Mouse (Mus musculus): ENCODE results near the gene Npsr1. TPM values are rescaled to one million over a fixed set of nuclear protein-coding genes. Genes with fewer than 3 reads are reported as not detected.

Gene Npsr1
- polyA plus RNA-seq, 1 experiment from 2014 or later = 0.17 TPM

DNA sequence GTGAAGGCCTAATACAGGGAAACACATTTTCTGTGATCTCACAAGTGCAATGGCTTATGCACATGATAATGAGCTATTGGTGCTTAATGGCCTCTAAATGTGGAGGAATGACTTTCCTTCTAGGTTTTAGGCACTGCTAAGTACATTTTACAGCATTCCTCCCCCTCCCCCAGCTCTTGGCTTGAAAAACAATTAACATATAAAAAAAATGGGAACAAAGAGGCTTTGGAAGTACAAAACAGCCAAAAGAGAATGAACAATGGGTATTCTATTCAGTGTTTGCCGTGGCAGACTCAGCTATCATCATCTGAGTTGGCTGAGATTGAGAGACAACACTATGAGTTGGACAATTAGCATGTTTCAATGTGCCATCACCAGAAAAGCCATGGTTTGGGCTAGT is 62.6 kb downstream of the Npsr1 start:
- Histone ChIP-seq H3K4me1 (peaks cover 6% of the 10 kb centered on the region; the same call in 1 of the 2 replicates), H3K27ac (replicated peaks) (no peak overlapping the region), H3K9me3 (no peaks in the 10 kb centered on the region), H3K9ac (replicated peaks) (no peak overlapping the region), H3K36me3 (no peaks in the 10 kb centered on the region), H3K27me3 (no peaks in the 10 kb centered on the region), H3K4me2 (replicated peaks) (no peak overlapping the region), H3K4me3 (no peak overlapping the region)
- no peak for ATAC-seq (replicated peaks)
- 6% methylated on average over 1 of the region's 1 CpGs for WGBS

DNA sequence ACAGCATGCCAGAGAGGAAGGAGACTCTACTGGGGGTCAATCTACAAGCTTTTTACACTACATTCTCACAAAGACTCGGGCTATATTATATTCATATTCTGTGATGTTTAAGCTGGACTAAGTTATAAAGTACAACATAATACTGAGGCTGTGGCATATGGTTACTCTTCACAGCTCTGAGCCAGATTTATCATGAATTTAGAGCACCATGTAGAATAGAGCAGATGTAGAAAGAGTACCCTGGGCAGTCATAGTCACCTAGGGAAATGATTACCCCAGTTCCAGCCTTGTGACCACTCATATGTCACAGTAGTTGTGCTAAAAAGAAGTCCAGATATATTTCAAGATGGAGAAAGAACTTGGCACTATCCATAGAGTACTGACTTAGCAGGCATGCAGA is 70.7 kb downstream of the Npsr1 start:
- Histone ChIP-seq H3K4me1 (no peaks in the 10 kb centered on the region), H3K27ac (replicated peaks) (no peak overlapping the region), H3K4me3 (no peak overlapping the region), H3K9ac (replicated peaks) (no peak overlapping the region), H3K4me2 (replicated peaks) (no peak overlapping the region), H3K36me3 (no peaks in the 10 kb centered on the region), H3K27me3 (no peaks in the 10 kb centered on the region), H3K9me3 (no peaks in the 10 kb centered on the region)
- WGBS = 81% methylated on average over 1 of the region's 1 CpGs
- no peak for ATAC-seq (replicated peaks)

DNA sequence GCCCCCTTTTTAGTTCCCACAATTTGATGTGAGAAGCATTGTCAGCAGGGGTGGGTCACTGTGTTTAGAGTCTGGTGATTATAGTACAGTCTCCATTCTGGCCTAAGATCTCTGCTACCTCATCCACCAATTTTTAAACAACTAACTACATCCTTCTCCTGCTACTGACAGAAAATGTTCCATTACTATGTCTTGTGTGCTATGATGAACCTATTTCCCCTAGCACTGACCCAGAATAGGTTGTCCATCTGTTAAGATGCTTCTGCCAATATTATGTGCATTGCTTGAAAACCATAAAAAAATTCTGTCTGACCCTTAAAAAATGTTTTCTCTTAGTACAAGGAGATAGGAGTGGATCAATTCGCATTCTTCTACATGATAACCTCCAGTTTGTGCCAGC is 72.9 kb downstream of the Npsr1 start:
- H3K27ac ChIP-seq (replicated peaks) = no peak overlapping the region
- no peaks in the 10 kb centered on the region for H3K27me3 ChIP-seq
- H3K4me1 ChIP-seq = no peaks in the 10 kb centered on the region
- WGBS = 88% methylated on average over 1 of the region's 1 CpGs
- no peak for ATAC-seq (replicated peaks)
- no peak overlapping the region for H3K4me3 ChIP-seq
- no peaks in the 10 kb centered on the region for H3K36me3 ChIP-seq
- no peaks in the 10 kb centered on the region for H3K9me3 ChIP-seq
- no peak overlapping the region for H3K4me2 ChIP-seq (replicated peaks)
- no peak overlapping the region for H3K9ac ChIP-seq (replicated peaks)

DNA sequence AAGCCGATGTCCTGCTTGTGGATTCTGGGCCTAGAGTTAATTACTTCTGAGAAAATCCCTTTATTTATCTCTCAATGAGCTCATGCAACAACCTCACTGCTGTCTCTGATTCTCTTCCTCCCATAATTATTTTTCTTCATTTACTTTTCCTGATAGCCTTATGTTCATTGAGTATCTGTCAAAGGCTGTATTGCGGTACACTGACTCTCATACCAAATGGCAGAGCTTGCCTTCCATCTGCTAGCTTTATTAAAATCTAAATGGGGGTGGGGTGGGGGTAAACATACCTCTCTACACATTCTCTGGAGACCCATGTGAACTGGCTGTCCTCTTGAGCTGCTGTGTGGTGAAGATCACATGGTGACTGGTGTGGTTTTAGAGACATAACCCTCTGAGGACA is 80.9 kb downstream of the Npsr1 start:
- Histone ChIP-seq H3K9ac (replicated peaks) (no peak overlapping the region), H3K36me3 (no peaks in the 10 kb centered on the region), H3K4me3 (no peak overlapping the region), H3K9me3 (no peaks in the 10 kb centered on the region), H3K27me3 (no peaks in the 10 kb centered on the region), H3K27ac (replicated peaks) (peak overlapping the region; percentile 76), H3K4me2 (replicated peaks) (no peak overlapping the region), H3K4me1 (no peaks in the 10 kb centered on the region)
- peak; percentile 63 for ATAC-seq (replicated peaks)
- WGBS = 49% methylated on average over 2 of the region's 2 CpGs

DNA sequence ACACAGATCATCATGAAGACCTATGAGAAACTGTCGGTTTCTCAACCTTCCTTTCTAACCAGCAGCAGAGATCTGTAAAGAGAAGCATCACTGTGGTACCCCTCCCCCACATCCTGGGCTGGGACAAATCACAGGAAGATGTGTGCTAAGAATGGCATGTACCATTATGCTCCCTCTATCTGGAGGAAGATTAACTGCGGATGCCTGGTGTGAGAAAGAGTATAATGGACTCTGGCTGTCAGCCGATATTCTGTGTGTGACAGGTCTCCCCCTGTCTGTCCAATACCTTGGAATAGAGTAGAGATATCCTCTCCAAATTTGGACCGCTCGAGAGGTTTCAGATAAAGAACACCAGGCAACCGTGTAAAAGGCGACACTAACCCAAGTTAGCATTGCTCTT is 83.1 kb downstream of the Npsr1 start:
- H3K9me3 ChIP-seq = no peaks in the 10 kb centered on the region
- H3K27ac ChIP-seq (replicated peaks) = no peak overlapping the region
- H3K27me3 ChIP-seq = no peaks in the 10 kb centered on the region
- H3K4me1 ChIP-seq = peaks cover 4% of the 10 kb centered on the region; the same call in 1 of the 2 replicates
- H3K9ac ChIP-seq (replicated peaks) = no peak overlapping the region
- H3K4me3 ChIP-seq = no peak overlapping the region
- 87% methylated on average over 7 of the region's 7 CpGs for WGBS
- H3K4me2 ChIP-seq (replicated peaks) = no peak overlapping the region
- no peak for ATAC-seq (replicated peaks)
- no peaks in the 10 kb centered on the region for H3K36me3 ChIP-seq

DNA sequence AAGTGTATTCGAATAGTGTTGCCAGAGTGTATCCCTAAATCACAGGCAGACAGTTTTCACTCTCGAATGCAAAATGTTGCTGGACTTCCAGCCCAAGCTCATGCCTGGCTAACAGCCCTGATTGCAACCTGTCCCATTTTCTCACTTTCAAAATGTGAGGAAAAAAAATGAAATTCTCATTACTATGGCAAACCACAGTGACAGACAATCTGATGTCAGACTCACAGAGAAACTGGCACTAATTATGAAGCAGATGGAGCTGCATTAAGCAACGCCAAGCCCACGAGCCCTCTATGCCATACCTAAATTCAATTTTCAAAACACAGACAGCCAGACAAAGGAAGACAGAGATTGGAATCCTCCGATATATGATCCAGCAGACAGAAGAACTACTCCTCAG is 88.5 kb downstream of the Npsr1 start:
- H3K36me3 ChIP-seq = no peaks in the 10 kb centered on the region
- H3K9me3 ChIP-seq = no peaks in the 10 kb centered on the region
- peaks cover 27% of the 10 kb centered on the region for H3K4me1 ChIP-seq
- peak; percentile 85 for ATAC-seq (replicated peaks)
- WGBS = 46% methylated on average over 5 of the region's 5 CpGs
- H3K4me3 ChIP-seq = no peak overlapping the region
- no peak overlapping the region for H3K9ac ChIP-seq (replicated peaks)
- no peaks in the 10 kb centered on the region for H3K27me3 ChIP-seq
- no peak overlapping the region for H3K4me2 ChIP-seq (replicated peaks)
- H3K27ac ChIP-seq (replicated peaks) = peak overlapping the region; percentile 90

DNA sequence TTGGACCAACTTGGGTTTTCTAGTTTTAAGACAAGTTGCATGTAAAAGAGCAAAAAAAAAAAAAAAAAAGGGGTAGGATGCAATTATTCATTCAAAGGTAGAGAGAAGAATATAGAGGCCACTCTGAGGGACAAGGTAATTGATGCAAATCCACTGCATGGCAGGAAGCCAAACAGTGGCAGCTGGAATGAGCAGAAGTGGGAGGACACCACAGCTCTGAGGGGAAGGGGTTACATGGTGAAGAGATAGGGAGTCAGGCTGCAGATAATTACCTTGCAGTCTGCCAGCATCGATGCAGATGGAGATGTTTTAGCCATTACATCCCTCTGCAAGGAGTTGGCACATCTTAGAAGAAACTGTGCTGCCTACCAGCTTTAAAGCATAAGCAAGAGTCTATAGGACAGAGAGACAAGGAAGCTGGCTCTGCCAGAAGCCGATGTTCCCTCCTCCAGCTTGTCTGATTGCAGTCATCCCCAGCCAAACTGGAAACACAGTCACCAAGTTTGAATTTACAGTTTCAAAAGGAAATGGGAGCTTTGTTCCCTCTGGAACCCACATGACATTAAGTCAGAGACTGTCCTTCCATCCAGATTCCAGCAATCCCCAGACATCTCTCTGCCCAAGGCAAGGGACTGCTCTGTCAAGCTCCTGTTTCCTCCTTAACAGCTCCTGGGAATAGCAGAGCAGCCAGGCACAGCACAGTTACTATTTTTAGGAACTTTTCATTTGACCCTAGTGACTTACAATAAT is 91.9 kb downstream of the Npsr1 start:
- Histone ChIP-seq H3K27me3 (no peaks in the 10 kb centered on the region), H3K4me2 (replicated peaks) (no peak overlapping the region), H3K36me3 (no peaks in the 10 kb centered on the region), H3K4me3 (no peak overlapping the region), H3K27ac (replicated peaks) (peak overlapping the region; percentile 85), H3K4me1 (peaks cover 27% of the 10 kb centered on the region), H3K9me3 (no peaks in the 10 kb centered on the region), H3K9ac (replicated peaks) (no peak overlapping the region)
- ATAC-seq (replicated peaks) = peak; percentile 51
- 13% methylated on average over 2 of the region's 2 CpGs for WGBS

DNA sequence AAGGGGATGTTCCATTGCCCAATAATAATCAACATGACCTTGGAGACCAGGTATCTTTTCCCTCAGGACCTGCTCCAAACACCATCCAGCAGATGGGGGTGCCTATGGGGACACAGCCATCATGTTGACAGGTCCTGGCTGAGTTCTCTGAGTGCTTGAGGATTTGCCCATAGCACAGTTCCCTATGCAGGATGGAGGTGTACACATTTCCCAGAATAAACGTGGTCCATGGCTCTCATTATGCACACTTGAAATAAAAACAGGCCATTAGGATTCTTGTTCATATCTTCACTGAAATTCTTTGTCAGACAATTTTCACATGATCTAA is 92.4 kb downstream of the Npsr1 start:
- no peaks in the 10 kb centered on the region for H3K27me3 ChIP-seq
- 23% methylated on average over 1 of the region's 1 CpGs for WGBS
- H3K36me3 ChIP-seq = no peaks in the 10 kb centered on the region
- H3K27ac ChIP-seq (replicated peaks) = peak overlapping the region; percentile 85
- no peak overlapping the region for H3K9ac ChIP-seq (replicated peaks)
- no peak overlapping the region for H3K4me3 ChIP-seq
- no peak overlapping the region for H3K4me2 ChIP-seq (replicated peaks)
- no peaks in the 10 kb centered on the region for H3K9me3 ChIP-seq
- peaks cover 27% of the 10 kb centered on the region for H3K4me1 ChIP-seq
- ATAC-seq (replicated peaks) = no peak

DNA sequence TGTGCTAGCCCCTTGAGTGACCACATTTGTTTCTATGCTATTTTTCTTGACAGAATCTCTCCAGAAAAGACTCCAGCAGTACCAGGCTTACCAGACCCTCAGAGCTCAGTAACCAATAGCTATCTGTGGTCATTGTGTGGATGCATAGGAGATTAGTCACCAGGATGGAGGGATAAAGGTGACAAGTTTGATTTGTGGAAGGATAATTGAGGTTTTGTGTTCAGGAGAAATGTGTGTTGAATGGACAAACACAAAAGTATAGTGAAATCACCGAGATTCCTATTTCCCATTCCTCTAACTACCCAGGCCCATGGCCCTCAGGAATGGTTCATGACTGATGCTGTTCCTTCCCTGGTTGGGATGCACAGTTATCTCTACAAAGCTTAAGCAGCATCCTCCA is 100.5 kb downstream of the Npsr1 start:
- no peak overlapping the region for H3K4me3 ChIP-seq
- no peaks in the 10 kb centered on the region for H3K4me1 ChIP-seq
- no peaks in the 10 kb centered on the region for H3K36me3 ChIP-seq
- H3K9me3 ChIP-seq = no peaks in the 10 kb centered on the region
- no peak overlapping the region for H3K4me2 ChIP-seq (replicated peaks)
- H3K9ac ChIP-seq (replicated peaks) = no peak overlapping the region
- H3K27ac ChIP-seq (replicated peaks) = no peak overlapping the region
- WGBS = 45% methylated on average over 1 of the region's 1 CpGs
- ATAC-seq (replicated peaks) = no peak
- no peaks in the 10 kb centered on the region for H3K27me3 ChIP-seq

DNA sequence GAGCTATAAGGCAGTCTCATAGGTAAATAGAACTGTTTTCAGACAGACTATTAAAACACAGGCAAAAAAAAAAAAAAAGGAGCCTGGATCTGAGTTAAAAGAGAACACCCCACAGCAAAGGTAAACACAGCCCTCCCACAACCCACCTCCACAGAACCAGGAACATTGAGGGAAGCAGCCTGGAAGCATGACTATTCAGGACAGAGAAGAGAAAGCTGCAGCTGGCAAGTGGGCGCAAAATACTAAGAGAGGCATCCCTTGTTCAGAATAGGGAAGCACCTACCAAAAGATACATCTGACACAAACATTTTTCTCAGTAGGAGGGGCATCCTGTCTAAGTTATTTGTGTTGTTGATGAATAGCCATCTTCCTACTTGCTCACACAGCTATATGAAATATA is 113.8 kb downstream of the Npsr1 start:
- H3K27me3 ChIP-seq = no peaks in the 10 kb centered on the region

DNA sequence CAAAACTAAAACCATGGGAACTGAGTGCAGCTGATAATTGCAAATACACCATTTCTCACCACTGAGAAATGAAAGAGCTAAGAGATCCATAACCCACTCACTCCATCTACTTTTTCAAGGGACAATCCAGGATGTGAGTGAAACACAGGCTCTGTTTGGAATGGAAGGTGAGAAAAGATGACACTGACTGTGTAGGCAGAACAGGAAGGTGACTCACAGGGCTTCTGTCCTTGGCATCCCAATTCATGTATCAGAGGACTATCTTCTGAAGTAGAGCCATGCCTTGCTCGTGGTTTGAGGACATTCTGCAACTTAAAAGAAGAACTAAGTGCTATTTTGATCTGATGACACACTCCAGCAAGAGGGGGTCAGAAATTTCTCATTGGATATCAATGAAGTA is 119.9 kb downstream of the Npsr1 start:
- H3K27me3 ChIP-seq = no peaks in the 10 kb centered on the region
- no peak overlapping the region for H3K9ac ChIP-seq (replicated peaks)
- H3K4me3 ChIP-seq = no peak overlapping the region
- WGBS = 67% methylated on average over 1 of the region's 1 CpGs
- no peak overlapping the region for H3K27ac ChIP-seq (replicated peaks)
- H3K9me3 ChIP-seq = no peaks in the 10 kb centered on the region
- no peaks in the 10 kb centered on the region for H3K4me1 ChIP-seq
- H3K36me3 ChIP-seq = no peaks in the 10 kb centered on the region
- ATAC-seq (replicated peaks) = no peak
- H3K4me2 ChIP-seq (replicated peaks) = no peak overlapping the region

More for the DNA sequence above, 113.8 kb downstream of the Npsr1 start:
- ATAC-seq (replicated peaks) = no peak
- WGBS = 96% methylated on average over 1 of the region's 1 CpGs
- H3K27ac ChIP-seq (replicated peaks) = no peak overlapping the region
- no peak overlapping the region for H3K4me3 ChIP-seq
- no peaks in the 10 kb centered on the region for H3K36me3 ChIP-seq
- H3K4me2 ChIP-seq (replicated peaks) = no peak overlapping the region
- H3K9ac ChIP-seq (replicated peaks) = no peak overlapping the region
- no peaks in the 10 kb centered on the region for H3K4me1 ChIP-seq
- no peaks in the 10 kb centered on the region for H3K9me3 ChIP-seq

DNA sequence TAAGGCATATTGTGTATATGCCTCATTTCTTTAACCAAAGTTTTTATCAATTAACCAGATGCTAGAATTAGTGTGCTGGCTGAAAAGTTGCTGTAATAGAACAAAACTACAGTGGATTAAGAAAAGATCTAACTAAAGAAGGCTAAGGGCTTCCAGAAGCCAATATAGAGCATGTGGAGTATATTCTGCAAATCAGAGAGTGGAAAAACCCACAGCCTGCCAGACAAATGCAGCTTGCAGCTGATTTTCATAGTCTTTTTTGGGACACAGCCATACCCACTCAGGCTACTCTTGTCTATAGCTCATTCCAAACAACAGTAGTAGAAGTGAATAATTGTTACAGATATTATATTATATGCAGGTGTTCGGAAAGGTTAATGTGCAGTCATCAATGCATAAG is 138.7 kb downstream of the Npsr1 start:
- Histone ChIP-seq H3K4me1 (no peaks in the 10 kb centered on the region), H3K27ac (replicated peaks) (no peak overlapping the region), H3K36me3 (no peaks in the 10 kb centered on the region), H3K9ac (replicated peaks) (no peak overlapping the region), H3K4me2 (replicated peaks) (no peak overlapping the region), H3K27me3 (no peaks in the 10 kb centered on the region), H3K9me3 (no peaks in the 10 kb centered on the region), H3K4me3 (no peak overlapping the region)
- WGBS = 91% methylated on average over 1 of the region's 1 CpGs
- ATAC-seq (replicated peaks) = no peak

DNA sequence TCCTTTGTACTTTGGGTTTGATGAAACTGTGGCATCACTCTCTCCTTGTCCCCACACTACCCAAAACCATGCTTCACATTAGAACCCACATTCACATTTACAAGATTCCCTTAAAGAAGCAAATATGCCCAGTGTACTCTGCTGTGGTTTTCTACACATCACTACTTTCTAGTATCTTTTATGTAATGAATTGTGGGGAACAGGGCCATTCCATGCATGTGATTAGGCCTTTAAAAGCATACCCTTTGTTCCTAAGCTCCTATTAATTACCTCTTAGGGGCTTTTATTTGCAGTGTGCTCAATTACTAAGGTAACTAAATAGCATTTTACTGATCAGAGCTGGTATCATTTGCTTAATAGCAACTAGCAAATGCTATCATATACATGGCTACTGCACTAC is 149.8 kb downstream of the Npsr1 start:
- no peak overlapping the region for H3K4me2 ChIP-seq (replicated peaks)
- no peaks in the 10 kb centered on the region for H3K9me3 ChIP-seq
- H3K4me3 ChIP-seq = no peak overlapping the region
- no peaks in the 10 kb centered on the region for H3K36me3 ChIP-seq
- no peaks in the 10 kb centered on the region for H3K4me1 ChIP-seq
- no peak overlapping the region for H3K9ac ChIP-seq (replicated peaks)
- no peak overlapping the region for H3K27ac ChIP-seq (replicated peaks)
- H3K27me3 ChIP-seq = no peaks in the 10 kb centered on the region
- ATAC-seq (replicated peaks) = no peak

Data from forebrain, embryonic 15.5 days (tissue).